Mouse (Mus musculus) C2C12 (cell line): Measurements from ENCODE around the gene Fau.

Experiments
- CTCF ChIP-seq: IDR thresholded peaks from one replicate; pipeline ENCODE4 v1.5.1; 2011; ENCODE audit not compliant: control insufficient read depth, insufficient read depth, insufficient read length
- USF1 ChIP-seq: IDR thresholded peaks from one replicate; pipeline ENCODE4 v1.6.1; 2011; ENCODE audit warnings: low read depth, mild to moderate bottlenecking, control low read depth, moderate library complexity

DNA sequence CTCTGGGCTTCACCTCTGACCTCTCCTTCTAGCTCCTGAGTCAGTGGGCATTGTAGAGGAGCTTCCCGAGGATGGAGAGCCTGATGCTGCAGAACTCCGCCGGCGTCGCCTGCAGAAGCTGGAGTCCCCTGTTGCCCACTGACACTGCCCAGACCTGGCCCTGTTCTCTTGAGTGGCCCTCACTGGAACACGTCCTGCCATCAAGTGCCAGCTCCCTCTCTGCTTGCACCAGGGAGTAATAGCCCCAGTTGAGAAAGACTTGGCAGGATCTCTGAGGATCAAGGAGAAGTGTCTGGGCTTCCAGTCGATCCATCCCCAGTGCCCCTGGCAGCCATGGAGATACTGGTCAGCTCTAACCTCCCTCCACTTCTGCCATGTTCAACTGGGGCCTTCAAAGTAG, 5.1 kb upstream of the Fau start:
- TF ChIP-seq CTCF = no peak
- no peak for TF ChIP-seq USF1
